Mouse (Mus musculus): ENCODE results near the gene Rhbdl1.

- TF ChIP-seq POLR2A (IDR thresholded peaks at IDR 0.05; ENCODE audit: control insufficient read depth, low read depth, low read length) (no peak), CTCF (IDR thresholded peaks at IDR 0.05; ENCODE audit: control insufficient read depth, insufficient read depth, insufficient replicate concordance, low read depth, low read length) (peak; percentile 24; the same call in 1 of the 2 replicates)
Measured at GRCm38 (mm10) chr17:25879261-25879660, 42.2 kb upstream of the Rhbdl1 start.
